Mouse (Mus musculus): Measurements from ENCODE around the gene Plekhh1. TPM values are rescaled to one million over a fixed set of nuclear protein-coding genes. Genes with fewer than 3 reads are reported as not detected.
"Not testable (repeated sequence)": the region's sequence is repeated elsewhere in the genome, so short reads cannot be mapped to it uniquely, and the experiment has no call there.

Gene Plekhh1
- polyA plus RNA-seq, 1 experiment from 2014 or later = 4.9 TPM

- WGBS = 84% methylated on average over 5 of the region's 5 CpGs
- no peak for ATAC-seq (ENCODE audit: insufficient read depth, low FRiP score, low read depth)
- Histone ChIP-seq H3K27me3 (replicated peaks) (0 out of 2 replicates have a peak, but pooled peaks cover 8% of the 10 kb centered on the region), H3K4me3 (replicated peaks) (no peak overlapping the region), H3K9me3 (no peaks in the 10 kb centered on the region), H3K9ac (no peak overlapping the region), H3K4me1 (peaks cover 11% of the 10 kb centered on the region; the same call in 1 of the 2 replicates), H3K27ac (no peak overlapping the region), H3K4me2 (no peak overlapping the region), H3K36me3 (no peaks in the 10 kb centered on the region)
Observed at GRCm38 (mm10) chr12:79005456-79005855, 23.5 kb upstream of the Plekhh1 start.

- 0 out of 2 replicates have a peak, but pooled peaks cover 8% of the 10 kb centered on the region for H3K27me3 ChIP-seq (replicated peaks)
- H3K9ac ChIP-seq = no peak overlapping the region
- ATAC-seq (ENCODE audit: insufficient read depth, low FRiP score, low read depth) = no peak
- H3K9me3 ChIP-seq = no peaks in the 10 kb centered on the region
- peaks cover 11% of the 10 kb centered on the region; the same call in 1 of the 2 replicates for H3K4me1 ChIP-seq
- H3K36me3 ChIP-seq = no peaks in the 10 kb centered on the region
- no peak overlapping the region for H3K27ac ChIP-seq
- peak overlapping the region; percentile 94 for H3K4me2 ChIP-seq
- H3K4me3 ChIP-seq (replicated peaks) = peak overlapping the region; percentile 86
- WGBS = 33% methylated on average over 9 of the region's 9 CpGs
Observed at GRCm38 (mm10) chr12:79006076-79006475, 22.9 kb upstream of the Plekhh1 start.

- Histone ChIP-seq H3K4me2 (peak overlapping the region; percentile 94), H3K27me3 (replicated peaks) (0 out of 2 replicates have a peak, but pooled peaks cover 8% of the 10 kb centered on the region), H3K4me3 (replicated peaks) (peak overlapping the region; percentile 86), H3K4me1 (peaks cover 11% of the 10 kb centered on the region; the same call in 1 of the 2 replicates), H3K9ac (peak overlapping the region; percentile 46), H3K36me3 (no peaks in the 10 kb centered on the region), H3K27ac (0 out of 2 replicates have a peak overlapping the region, but pooled peaks have one; percentile 32), H3K9me3 (no peaks in the 10 kb centered on the region)
- under 1% methylated on average over 52 of the region's 53 CpGs for WGBS
- peak; percentile 59; the same call in 1 of the 2 replicates for ATAC-seq (ENCODE audit: insufficient read depth, low FRiP score, low read depth)
Observed at GRCm38 (mm10) chr12:79006478-79007125, 22.4 kb upstream of the Plekhh1 start.

- H3K4me2 ChIP-seq = peak within 1 kb of the TSS; percentile 94
- peaks cover 11% of the 10 kb centered on the region; the same call in 1 of the 2 replicates for H3K4me1 ChIP-seq
- H3K27me3 ChIP-seq (replicated peaks) = 0 out of 2 replicates have a peak, but pooled peaks cover 8% of the 10 kb centered on the region
- H3K4me3 ChIP-seq (replicated peaks) = peak within 1 kb of the TSS; percentile 86
- WGBS = 2% methylated on average over 49 of the region's 49 CpGs
- H3K27ac ChIP-seq = 0 out of 2 replicates have a peak within 1 kb of the TSS, but pooled peaks have one; percentile 32
- ATAC-seq (ENCODE audit: insufficient read depth, low FRiP score, low read depth) = peak; percentile 73
- H3K9ac ChIP-seq = peak within 1 kb of the TSS; percentile 46
- H3K36me3 ChIP-seq = no peaks in the 10 kb centered on the region
- H3K9me3 ChIP-seq = no peaks in the 10 kb centered on the region
Observed at GRCm38 (mm10) chr12:79007126-79007753, 21.7 kb upstream of the Plekhh1 start, which contains the start of gene Tmem229b. Tmem229b (minus strand) TSS chr12:79007627.

GRCm38 (mm10) chr12:79010569-79010968 lies 18.4 kb upstream of the Plekhh1 start:
- no peak for ATAC-seq (ENCODE audit: insufficient read depth, low FRiP score, low read depth)
- H3K27ac ChIP-seq = no peak overlapping the region

GRCm38 (mm10) chr12:79016109-79016508 lies 12.9 kb upstream of the Plekhh1 start:
- Histone ChIP-seq H3K4me3 (replicated peaks) (no peak overlapping the region), H3K9ac (no peak overlapping the region), H3K4me1 (no peaks in the 10 kb centered on the region), H3K36me3 (no peaks in the 10 kb centered on the region), H3K9me3 (no peaks in the 10 kb centered on the region), H3K27ac (no peak overlapping the region), H3K27me3 (replicated peaks) (no peaks in the 10 kb centered on the region), H3K4me2 (no peak overlapping the region)
- WGBS = 58% methylated on average over 5 of the region's 5 CpGs
- no peak for ATAC-seq (ENCODE audit: insufficient read depth, low FRiP score, low read depth)

More at GRCm38 (mm10) chr12:79010569-79010968, 18.4 kb upstream of the Plekhh1 start:
- H3K36me3 ChIP-seq = no peaks in the 10 kb centered on the region
- 38% methylated on average over 3 of the region's 3 CpGs for WGBS
- H3K9ac ChIP-seq = no peak overlapping the region
- peaks cover 11% of the 10 kb centered on the region; the same call in 1 of the 2 replicates for H3K4me1 ChIP-seq
- no peak overlapping the region for H3K4me3 ChIP-seq (replicated peaks)
- H3K4me2 ChIP-seq = no peak overlapping the region
- H3K27me3 ChIP-seq (replicated peaks) = no peaks in the 10 kb centered on the region
- no peaks in the 10 kb centered on the region for H3K9me3 ChIP-seq

GRCm38 (mm10) chr12:79017994-79018399 lies 11.0 kb upstream of the Plekhh1 start:
- H3K27ac ChIP-seq = no peak overlapping the region
- 38% methylated on average over 4 of the region's 4 CpGs for WGBS
- H3K9me3 ChIP-seq = no peaks in the 10 kb centered on the region
- H3K27me3 ChIP-seq (replicated peaks) = no peaks in the 10 kb centered on the region
- no peaks in the 10 kb centered on the region for H3K4me1 ChIP-seq
- no peak overlapping the region for H3K9ac ChIP-seq
- no peak overlapping the region for H3K4me3 ChIP-seq (replicated peaks)
- ATAC-seq (ENCODE audit: insufficient read depth, low FRiP score, low read depth) = no peak
- no peaks in the 10 kb centered on the region for H3K36me3 ChIP-seq
- no peak overlapping the region for H3K4me2 ChIP-seq

- Histone ChIP-seq H3K27ac (no peak overlapping the region), H3K4me3 (replicated peaks) (no peak overlapping the region), H3K4me1 (no peaks in the 10 kb centered on the region), H3K9me3 (no peaks in the 10 kb centered on the region), H3K9ac (no peak overlapping the region), H3K36me3 (no peaks in the 10 kb centered on the region), H3K4me2 (no peak overlapping the region), H3K27me3 (replicated peaks) (no peaks in the 10 kb centered on the region)
- WGBS = 88% methylated on average over 1 of the region's 1 CpGs
- no peak for ATAC-seq (ENCODE audit: insufficient read depth, low FRiP score, low read depth)
Observed at GRCm38 (mm10) chr12:79021902-79022301, 7.1 kb upstream of the Plekhh1 start.

GRCm38 (mm10) chr12:79022882-79023281 lies 6.1 kb upstream of the Plekhh1 start:
- Histone ChIP-seq H3K4me2 (no peak overlapping the region), H3K4me1 (no peaks in the 10 kb centered on the region), H3K36me3 (no peaks in the 10 kb centered on the region), H3K27ac (no peak overlapping the region), H3K9ac (no peak overlapping the region), H3K27me3 (replicated peaks) (no peaks in the 10 kb centered on the region), H3K4me3 (replicated peaks) (no peak overlapping the region), H3K9me3 (no peaks in the 10 kb centered on the region)
- 10% methylated on average over 3 of the region's 3 CpGs for WGBS
- peak; percentile 73 for ATAC-seq (ENCODE audit: insufficient read depth, low FRiP score, low read depth)

- H3K9ac ChIP-seq; H3K27ac ChIP-seq; H3K27me3 ChIP-seq (replicated peaks); H3K9me3 ChIP-seq; H3K4me3 ChIP-seq (replicated peaks); ATAC-seq (ENCODE audit: insufficient read depth, low FRiP score, low read depth); H3K36me3 ChIP-seq; H3K4me2 ChIP-seq; H3K4me1 ChIP-seq: not testable (repeated sequence)
- 93% methylated on average over 8 of the region's 8 CpGs for WGBS
Observed at GRCm38 (mm10) chr12:79027526-79027925, 1.4 kb upstream of the Plekhh1 start.

GRCm38 (mm10) chr12:79034331-79034730 lies 5.4 kb downstream of the Plekhh1 start:
- no peak for ATAC-seq (ENCODE audit: insufficient read depth, low FRiP score, low read depth)
- Histone ChIP-seq H3K9me3 (no peaks in the 10 kb centered on the region), H3K27me3 (replicated peaks) (no peaks in the 10 kb centered on the region), H3K9ac (no peak overlapping the region), H3K4me1 (no peaks in the 10 kb centered on the region), H3K4me3 (replicated peaks) (no peak overlapping the region), H3K27ac (no peak overlapping the region), H3K36me3 (no peaks in the 10 kb centered on the region), H3K4me2 (no peak overlapping the region)
- 98% methylated on average over 2 of the region's 2 CpGs for WGBS

- no peaks in the 10 kb centered on the region for H3K9me3 ChIP-seq
- no peaks in the 10 kb centered on the region for H3K27me3 ChIP-seq (replicated peaks)
- H3K4me2 ChIP-seq = no peak overlapping the region
- H3K27ac ChIP-seq = no peak overlapping the region
- no peaks in the 10 kb centered on the region for H3K4me1 ChIP-seq
- no peaks in the 10 kb centered on the region for H3K36me3 ChIP-seq
- no peak overlapping the region for H3K9ac ChIP-seq
- 42% methylated on average over 3 of the region's 3 CpGs for WGBS
- ATAC-seq (ENCODE audit: insufficient read depth, low FRiP score, low read depth) = no peak
- no peak overlapping the region for H3K4me3 ChIP-seq (replicated peaks)
Observed at GRCm38 (mm10) chr12:79035349-79035748, 6.4 kb downstream of the Plekhh1 start.
